Mouse (Mus musculus) testis, adult 2 months (tissue): Measurements from ENCODE around the gene Cbx7.

Experiments used
- CTCF ChIP-seq: fragments of 200-500 bp; IDR thresholded peaks from 2 replicates; pipeline ENCODE4 v1.5.1; 2012; ENCODE audit warnings: low read depth, mild to moderate bottlenecking, inconsistent platforms, low read length, moderate library complexity; ENCODE audit not compliant: control insufficient read depth, insufficient read depth, insufficient replicate concordance
- POLR2A ChIP-seq: fragments of 200-500 bp; IDR thresholded peaks from 2 replicates; pipeline ENCODE4 v1.6.1; 2012; ENCODE audit warnings: low read depth, mild to moderate bottlenecking, inconsistent platforms, low read length, moderate library complexity; ENCODE audit not compliant: control insufficient read depth

GRCm38 (mm10) chr15:80000694-80001093 is 29.8 kb upstream of the Cbx7 start:
- TF ChIP-seq CTCF: no peak
- TF ChIP-seq POLR2A: no peak
